Mouse (Mus musculus) spleen, postnatal 14 days (tissue): ENCODE data around the gene Gpr37l1.
"Not testable (repeated sequence)": the region's sequence is repeated elsewhere in the genome, so short reads cannot be mapped to it uniquely, and the experiment has no call there.

Experiments used
- DNase-seq, 2 experiments: peaks; one replicate each; pipeline ENCODE4 v3.0.0; 2021 to 2022; ENCODE audit warnings: low spot score in 2 of 2

Gene Gpr37l1

DNA sequence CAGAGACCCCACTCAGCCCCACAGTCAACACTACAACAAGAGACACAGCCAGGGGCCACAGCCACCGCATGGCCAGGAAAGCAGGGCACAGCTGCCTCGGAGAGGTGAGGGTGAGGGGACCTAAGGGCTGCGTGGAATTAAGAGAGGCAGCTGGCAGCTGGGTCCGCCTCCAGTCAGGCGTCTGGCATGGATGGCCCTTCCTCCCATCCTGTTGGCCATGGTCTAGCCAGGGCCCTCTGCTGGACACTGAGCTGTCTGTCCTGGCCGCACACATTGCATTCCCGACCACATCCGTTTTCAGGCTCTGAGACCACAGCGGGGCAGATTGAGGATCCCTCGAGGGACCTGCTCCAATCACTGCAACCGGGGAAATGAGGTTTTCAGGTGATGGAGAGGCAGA lies at the start of gene Gpr37l1:
Gene Gpr37l1 (minus strand): TSS at position 247 of the 400 bp plus-strand sequence.
- DNase-seq, result no peak

DNA sequence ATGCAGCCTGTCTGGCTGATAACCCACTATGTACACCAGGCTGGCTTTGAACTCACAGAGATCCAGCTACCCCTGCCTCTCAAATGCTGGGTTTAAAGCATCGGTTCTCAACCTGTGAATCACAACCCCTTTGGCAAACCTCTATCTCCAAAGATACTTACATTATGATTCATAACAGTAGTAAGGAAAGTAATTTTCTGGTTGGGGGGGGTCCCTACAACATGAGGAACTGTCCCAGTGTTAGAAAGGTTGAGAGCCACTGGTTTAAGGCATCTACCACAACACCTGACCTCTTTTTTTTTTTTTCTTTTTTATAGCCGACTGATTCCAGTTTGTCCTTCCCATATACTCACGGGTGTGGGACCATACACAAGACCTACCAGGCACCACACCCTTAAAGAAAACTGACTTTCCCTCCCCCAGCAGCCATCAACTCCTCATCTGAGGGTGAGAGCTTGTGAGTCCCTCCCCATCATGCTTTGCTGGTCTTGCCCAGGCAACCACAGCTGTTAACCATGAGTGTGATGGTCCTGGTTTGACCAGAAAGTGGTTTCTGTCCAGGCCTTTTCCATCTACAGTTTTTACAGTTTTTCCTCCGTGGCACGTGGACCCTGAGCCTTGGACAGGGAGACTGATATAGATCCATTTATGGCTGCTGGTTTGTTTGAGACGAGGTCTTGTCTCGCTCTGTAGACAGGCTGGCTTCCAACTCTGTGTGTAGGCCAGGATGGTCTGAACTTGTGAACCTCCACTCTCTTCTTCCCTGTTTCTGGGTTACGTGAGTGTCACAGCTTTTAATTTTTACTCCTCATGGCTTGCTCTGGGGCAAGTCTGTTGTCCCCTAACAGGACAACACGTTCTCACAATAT lies 46.5 kb upstream of the Gpr37l1 start:
- DNase-seq, result no peak

- no peak for DNase-seq
Observed at GRCm38 (mm10) chr1:135210421-135210820, 42.9 kb upstream of the Gpr37l1 start.

GRCm38 (mm10) chr1:135208716-135209115 lies 41.2 kb upstream of the Gpr37l1 start:
- DNase-seq, result no peak

DNA sequence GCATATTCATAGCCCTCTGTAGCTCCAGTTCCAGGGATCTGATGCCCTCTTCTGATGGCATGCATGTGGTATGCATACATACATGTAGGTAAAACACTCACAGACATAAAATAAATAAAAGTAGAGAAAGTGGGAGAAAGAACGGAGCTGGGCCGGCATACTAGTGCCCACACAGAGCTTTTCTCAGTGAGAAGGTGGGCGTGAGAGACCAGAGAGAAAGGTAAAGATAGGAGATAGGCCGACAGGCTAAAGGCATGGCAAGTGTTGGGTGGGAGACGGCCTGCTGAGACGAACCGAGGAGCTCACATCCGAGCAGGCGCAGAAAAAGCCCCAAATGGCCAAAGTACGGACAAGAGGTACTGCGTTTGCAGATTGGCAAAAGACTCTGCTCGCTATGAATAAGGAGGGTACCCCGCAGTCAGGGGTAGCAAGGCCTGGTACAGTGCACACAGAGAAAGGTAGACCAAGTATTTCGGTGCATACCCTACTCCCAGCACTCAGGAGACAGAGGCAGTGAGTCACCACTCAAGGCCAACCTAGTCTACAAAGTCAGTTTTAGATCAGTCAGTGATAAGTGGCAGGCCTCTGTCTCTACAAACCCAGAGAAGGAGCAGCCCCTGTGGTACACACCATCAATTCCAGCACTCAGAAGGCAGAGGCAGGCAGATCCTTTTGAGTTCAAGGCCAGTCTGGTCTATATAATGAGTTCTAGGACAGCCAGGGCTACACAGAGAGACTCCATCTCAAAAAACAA lies 39.3 kb upstream of the Gpr37l1 start:
- no peak for DNase-seq

GRCm38 (mm10) chr1:135205257-135205656 lies 37.8 kb upstream of the Gpr37l1 start:
- DNase-seq, result no peak

- DNase-seq, result peak in 1 of 2 experiments; percentile 28
Observed at GRCm38 (mm10) chr1:135204196-135205126, 37.0 kb upstream of the Gpr37l1 start.

GRCm38 (mm10) chr1:135200400-135200799 lies 32.9 kb upstream of the Gpr37l1 start:
- no peak for DNase-seq

- DNase-seq, result no peak
Observed at GRCm38 (mm10) chr1:135199014-135199819, 31.7 kb upstream of the Gpr37l1 start.

DNA sequence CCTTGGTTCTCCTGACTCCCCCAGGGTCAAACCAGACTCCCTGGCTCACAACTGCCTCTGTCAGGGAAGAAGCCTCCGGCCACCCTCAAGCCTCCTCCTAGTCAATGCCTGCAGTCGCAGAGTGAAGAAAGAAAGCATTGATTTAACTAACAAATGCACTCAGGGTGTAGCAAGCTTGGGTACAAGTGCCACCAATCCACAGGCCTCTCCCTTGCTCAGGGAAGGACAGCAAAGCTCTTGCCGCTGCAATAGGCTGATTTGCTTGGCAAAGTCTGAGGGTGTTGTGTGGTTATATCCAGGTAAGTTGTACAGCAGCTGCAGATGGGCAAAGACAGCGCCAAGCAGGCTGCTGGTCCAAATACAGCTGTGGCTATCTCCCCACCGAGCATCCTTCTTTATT lies 30.9 kb upstream of the Gpr37l1 start:
- DNase-seq, result no peak

DNA sequence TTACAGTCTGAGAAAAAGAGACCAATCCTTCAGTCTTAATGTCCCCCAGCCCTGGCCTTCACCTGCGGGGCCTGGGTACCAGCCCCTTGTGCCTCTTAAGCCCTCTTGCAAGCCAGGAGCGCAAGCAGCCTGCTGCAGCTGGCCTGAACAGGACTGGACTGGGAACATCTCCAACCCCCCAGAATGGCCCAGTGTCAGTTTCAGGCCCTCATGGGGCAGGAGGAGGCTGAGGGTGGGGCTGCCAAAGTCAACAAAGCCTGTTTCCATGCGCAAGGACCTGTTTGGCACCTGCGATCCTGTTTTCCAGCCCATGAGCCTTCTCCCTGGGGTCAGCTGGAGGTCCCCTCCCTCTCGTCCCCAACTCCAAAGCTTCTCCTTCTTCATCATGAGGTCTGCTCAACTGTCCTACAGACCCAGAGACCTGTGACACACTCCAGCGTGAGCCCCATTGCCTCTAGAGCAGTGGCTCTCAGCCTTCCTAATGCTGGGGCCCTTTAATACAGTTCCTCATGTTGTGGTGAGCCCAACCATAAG lies 28.5 kb upstream of the Gpr37l1 start:
- no peak for DNase-seq

- not testable (repeated sequence) for DNase-seq
Observed at GRCm38 (mm10) chr1:135194335-135194734, 26.9 kb upstream of the Gpr37l1 start.

DNA sequence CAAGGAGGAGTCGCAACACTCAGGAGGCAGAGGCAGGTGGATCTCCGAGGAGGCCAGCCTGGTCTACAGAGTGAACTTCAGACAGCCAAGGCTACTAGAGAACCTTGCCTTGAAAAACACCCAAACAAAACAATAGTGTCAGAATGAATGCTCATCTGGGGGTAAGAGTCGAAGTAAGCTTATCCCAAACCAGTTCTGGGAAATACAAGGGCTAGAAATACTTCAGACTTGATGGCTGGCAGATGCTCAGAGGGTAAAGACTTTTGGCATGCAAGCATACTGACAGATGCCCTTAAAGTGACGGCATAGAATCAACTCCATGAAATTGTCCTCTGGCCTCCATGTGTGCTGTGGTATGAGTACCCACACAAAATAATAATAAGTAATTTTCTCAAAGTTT lies 21.7 kb upstream of the Gpr37l1 start:
- DNase-seq, result no peak

DNA sequence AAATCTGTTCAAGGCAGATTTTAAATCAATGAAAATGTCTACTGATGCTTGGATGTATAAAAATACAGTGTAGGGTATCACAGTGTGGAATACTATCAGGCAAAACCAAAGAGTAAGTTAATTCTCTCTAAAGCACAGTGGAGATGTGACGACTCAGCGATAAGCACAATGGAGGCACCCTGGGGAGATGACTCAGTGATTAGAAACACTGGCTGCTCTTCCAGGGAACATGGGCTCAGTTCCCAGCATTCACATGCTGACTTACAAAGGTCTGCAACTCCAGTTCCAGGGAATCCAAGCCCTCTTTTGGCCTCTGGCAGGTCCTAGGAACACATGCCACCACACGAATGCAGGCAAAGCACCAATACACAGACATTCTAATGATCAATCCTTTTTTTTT lies 20.7 kb upstream of the Gpr37l1 start:
- no peak for DNase-seq

DNA sequence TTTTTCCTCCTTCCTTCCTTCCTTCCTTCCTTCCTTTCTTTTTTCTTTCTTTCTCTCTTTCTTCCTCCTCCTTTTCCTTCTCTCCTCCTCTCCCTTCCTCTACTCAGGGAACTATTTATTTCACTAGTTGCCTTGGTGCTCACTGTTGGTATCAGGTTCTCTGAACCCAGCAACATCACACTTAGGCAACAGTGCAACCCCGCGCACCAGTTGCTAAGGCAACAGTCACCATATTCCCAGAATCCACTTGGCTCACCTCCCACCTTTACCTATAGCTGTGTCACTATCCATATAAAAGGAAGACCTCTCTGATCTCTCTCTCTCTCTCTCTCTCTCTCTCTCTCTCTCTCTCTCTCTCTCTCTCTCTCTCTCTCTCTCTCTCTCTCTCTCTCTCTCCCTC lies 19.5 kb upstream of the Gpr37l1 start:
- not testable (repeated sequence) for DNase-seq

DNA sequence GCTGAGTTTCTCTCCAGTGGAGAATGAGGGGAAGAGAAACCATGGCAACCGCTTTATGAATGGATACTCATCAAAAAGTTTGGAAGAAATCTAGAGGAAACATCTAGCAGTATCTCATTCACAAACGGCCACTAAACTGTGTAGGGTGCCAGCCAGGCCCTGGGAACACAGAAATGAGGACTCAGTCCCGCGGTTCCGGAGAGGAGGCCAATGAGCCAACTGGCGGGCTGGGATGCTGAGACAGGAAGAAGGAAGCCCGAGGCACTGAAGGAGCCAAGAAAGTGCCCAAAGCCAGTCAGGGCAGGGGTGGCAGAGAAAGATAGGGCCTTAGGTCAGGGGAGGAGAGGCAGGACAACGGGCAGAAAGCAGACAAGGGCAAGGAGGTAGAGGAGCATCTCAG lies 18.9 kb upstream of the Gpr37l1 start:
- DNase-seq, result no peak

- no peak for DNase-seq
Observed at GRCm38 (mm10) chr1:135185936-135186335, 18.5 kb upstream of the Gpr37l1 start.

GRCm38 (mm10) chr1:135183941-135184570 lies 16.6 kb upstream of the Gpr37l1 start:
- DNase-seq, result no peak

GRCm38 (mm10) chr1:135183448-135183847 lies 16.0 kb upstream of the Gpr37l1 start:
- no peak for DNase-seq

DNA sequence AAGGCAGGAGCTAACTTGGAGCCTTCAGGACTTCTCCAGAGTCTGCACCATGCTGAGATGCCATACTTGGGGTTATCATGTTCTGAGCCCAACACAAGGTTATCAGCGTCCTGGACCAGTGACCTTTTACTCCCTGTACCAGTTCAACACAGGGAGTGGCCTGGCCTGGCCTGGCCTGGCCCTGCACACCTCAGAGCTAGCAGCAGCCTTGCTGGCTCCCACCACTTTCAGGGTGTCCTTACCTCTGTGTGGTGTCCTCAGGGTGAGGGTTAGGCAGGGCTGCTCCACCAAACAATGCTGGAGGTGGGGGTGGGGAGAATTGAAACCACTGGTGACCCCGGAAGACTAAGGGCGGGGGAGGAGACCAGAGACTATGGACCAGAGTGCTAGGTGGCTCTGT lies 15.5 kb upstream of the Gpr37l1 start:
- no peak for DNase-seq
